Mouse (Mus musculus): ENCODE measurements around the gene Col25a1.

GRCm38 (mm10) chr3:130273949-130274348, 142.6 kb downstream of the Col25a1 start:
- TF ChIP-seq MYOG (IDR thresholded peaks at IDR 0.05; ENCODE audit: control insufficient read depth, extremely low read depth, insufficient read length) (no peak), MAX (IDR thresholded peaks at IDR 0.05) (no peak)

Measured in C2C12 (cell line).